Mouse (Mus musculus) bone marrow macrophage, adult 2 months (primary cell): ENCODE results near the gene Il15ra. TPM values are rescaled to one million over a fixed set of nuclear protein-coding genes. Genes with fewer than 3 reads are reported as not detected.
A peak's percentile ranks its signal among the peaks of the same experiment; 100 is the strongest.

Experiments
- H3K27ac ChIP-seq: 2 replicates; pipeline ENCODE4 v1.5.1; 2012; ENCODE audit warnings: low read depth, low read length; ENCODE audit not compliant: insufficient read depth
- H3K4me1 ChIP-seq: 2 replicates; pipeline ENCODE4 v1.6.1; 2012; ENCODE audit warnings: low read length; ENCODE audit not compliant: control insufficient read depth, insufficient read depth
- H3K4me3 ChIP-seq: 2 replicates; pipeline ENCODE4 v1.5.1; 2012; ENCODE audit warnings: mild to moderate bottlenecking, low read length, moderate library complexity; ENCODE audit not compliant: insufficient read depth
- CTCF ChIP-seq: IDR thresholded peaks from 2 replicates; pipeline ENCODE4 v1.5.1; 2012; ENCODE audit warnings: low read depth, mild to moderate bottlenecking, low read length, moderate library complexity
- POLR2A ChIP-seq: IDR thresholded peaks from 2 replicates; pipeline ENCODE4 v1.6.1; 2012; ENCODE audit warnings: mild to moderate bottlenecking, low read depth, low read length, borderline replicate concordance
- polyA plus RNA-seq: library from polyadenylated mRNA; stranded (reverse); fragments of >200 nt; gene quantifications from 2 replicates; pipeline ENCODE4 v1.2.4, GENCODE M21; 2012; ENCODE audit not compliant: missing spikeins, insufficient read depth, insufficient read length

Il15ra gene
- polyA plus RNA-seq, 1 experiment, result 10.7 TPM

GRCm38 (mm10) chr2:11732978-11733377, 27.9 kb downstream of the Il15ra start:
- no peaks in the 10 kb centered on the region for H3K4me1 ChIP-seq
- no peak for TF ChIP-seq POLR2A
- no peak for TF ChIP-seq CTCF
- no peak overlapping the region for H3K4me3 ChIP-seq
- no peak overlapping the region for H3K27ac ChIP-seq

GRCm38 (mm10) chr2:11735853-11736252, 30.8 kb downstream of the Il15ra start:
- H3K27ac ChIP-seq, result no peak overlapping the region
- peaks cover 17% of the 10 kb centered on the region for H3K4me1 ChIP-seq
- no peak overlapping the region for H3K4me3 ChIP-seq
- TF ChIP-seq CTCF, result no peak
- no peak for TF ChIP-seq POLR2A

- TF ChIP-seq POLR2A (no peak), CTCF (no peak)
- Histone ChIP-seq H3K4me1 (peaks cover 17% of the 10 kb centered on the region), H3K4me3 (no peak overlapping the region), H3K27ac (no peak overlapping the region)
These were observed 33.7 kb downstream of the Il15ra start for GRCm38 (mm10) chr2:11738794-11739193.

- TF ChIP-seq POLR2A, result no peak
- TF ChIP-seq CTCF, result no peak
- peaks cover 17% of the 10 kb centered on the region for H3K4me1 ChIP-seq
- H3K4me3 ChIP-seq, result no peak overlapping the region
- peak overlapping the region; percentile 77 for H3K27ac ChIP-seq
These were observed 34.5 kb downstream of the Il15ra start for GRCm38 (mm10) chr2:11739516-11740051.

- Histone ChIP-seq H3K4me3 (no peak overlapping the region), H3K27ac (no peak overlapping the region), H3K4me1 (peaks cover 18% of the 10 kb centered on the region)
- TF ChIP-seq CTCF, result no peak
- TF ChIP-seq POLR2A, result no peak
These were observed 57.5 kb downstream of the Il15ra start for GRCm38 (mm10) chr2:11762541-11762940.

- Histone ChIP-seq H3K4me1 (peaks cover 20% of the 10 kb centered on the region), H3K27ac (no peak overlapping the region), H3K4me3 (no peak overlapping the region)
- no peak for TF ChIP-seq POLR2A
- TF ChIP-seq CTCF, result no peak
These were observed 60.6 kb downstream of the Il15ra start for GRCm38 (mm10) chr2:11765694-11766093.

- Histone ChIP-seq H3K4me3 (no peak overlapping the region), H3K27ac (0 out of 2 replicates have a peak overlapping the region, but pooled peaks have one; percentile 18), H3K4me1 (peaks cover 30% of the 10 kb centered on the region)
- TF ChIP-seq POLR2A (no peak), CTCF (no peak)
These were observed 61.5 kb downstream of the Il15ra start for GRCm38 (mm10) chr2:11766485-11767160.

- H3K27ac ChIP-seq, result 0 out of 2 replicates have a peak overlapping the region, but pooled peaks have one; percentile 13
- TF ChIP-seq CTCF (no peak), POLR2A (no peak)
- no peak overlapping the region for H3K4me3 ChIP-seq
- H3K4me1 ChIP-seq, result peaks cover 34% of the 10 kb centered on the region
These were observed 62.1 kb downstream of the Il15ra start for GRCm38 (mm10) chr2:11767161-11767545.

- Histone ChIP-seq H3K4me3 (no peak overlapping the region), H3K4me1 (peaks cover 36% of the 10 kb centered on the region), H3K27ac (peak overlapping the region; percentile 37)
- no peak for TF ChIP-seq POLR2A
- TF ChIP-seq CTCF, result no peak
These were observed 66.6 kb downstream of the Il15ra start for GRCm38 (mm10) chr2:11771701-11772100.

- Histone ChIP-seq H3K4me1 (peaks cover 29% of the 10 kb centered on the region), H3K27ac (no peak overlapping the region)
- TF ChIP-seq POLR2A, result no peak
- TF ChIP-seq CTCF, result no peak
These were observed 67.3 kb downstream of the Il15ra start for GRCm38 (mm10) chr2:11772401-11772800.

GRCm38 (mm10) chr2:11774426-11774825, 69.3 kb downstream of the Il15ra start:
- Histone ChIP-seq H3K4me3 (no peak overlapping the region), H3K4me1 (peaks cover 30% of the 10 kb centered on the region), H3K27ac (no peak overlapping the region)
- TF ChIP-seq POLR2A (no peak), CTCF (no peak)

More at GRCm38 (mm10) chr2:11772401-11772800, 67.3 kb downstream of the Il15ra start:
- H3K4me3 ChIP-seq, result no peak overlapping the region
